8 mouse cellular contexts compared by ENCODE assay signal in the genomic region with DNA sequence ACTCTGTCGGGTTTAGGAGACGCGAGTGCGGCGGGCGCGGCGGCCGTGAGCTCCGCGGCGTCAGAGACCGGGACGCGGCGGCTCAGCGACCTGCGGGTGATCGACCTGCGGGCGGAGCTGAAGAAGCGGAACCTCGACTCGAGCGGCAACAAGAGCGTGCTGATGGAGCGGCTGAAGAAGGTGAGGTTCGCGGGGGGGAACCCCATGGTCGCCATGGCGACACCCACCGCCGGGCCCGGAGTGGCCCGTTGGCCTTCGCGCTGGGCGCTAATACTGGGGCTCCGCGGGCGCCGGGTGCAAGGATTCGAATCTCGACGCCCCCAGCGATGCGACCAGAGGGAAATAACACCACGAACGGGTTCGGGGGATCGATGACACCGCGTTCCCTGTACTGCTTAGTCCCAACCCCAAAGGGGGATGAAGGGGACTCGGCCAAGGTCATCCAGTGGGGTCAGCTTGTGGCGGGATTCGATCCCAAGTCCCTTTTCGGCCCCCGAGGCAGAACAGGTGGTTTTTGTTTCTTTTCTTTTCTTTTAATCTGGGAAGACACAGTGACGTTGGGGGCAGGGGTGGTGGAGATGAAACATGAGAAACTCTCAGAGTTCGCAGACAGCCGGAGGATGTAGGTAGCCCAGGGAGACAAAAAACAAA. TPM values are rescaled to one million over a fixed set of nuclear protein-coding genes. Genes with fewer than 3 reads are reported as not detected.
DNase-seq lines count a peak whose midpoint lies in the region; ATAC-seq and TF ChIP-seq lines count a peak whose summit lies in the region.

No protein-coding gene starts in this region.

- H3K27ac ChIP-seq in forebrain, embryonic 10.5 days: peak overlapping the region; percentile 97
- H3K27ac ChIP-seq in hindbrain, embryonic 12.5 days: peak overlapping the region; percentile 95
- peak overlapping the region; percentile 97 for H3K27ac ChIP-seq in liver, embryonic 12.5 days
- peak overlapping the region; percentile 96 for H3K27ac ChIP-seq in stomach, postnatal 0 days (replicated peaks)

- H3K4me3 ChIP-seq in forebrain, embryonic 10.5 days: peak overlapping the region; percentile 81
- peak overlapping the region; percentile 85 for H3K4me3 ChIP-seq in hindbrain, embryonic 12.5 days
- peak overlapping the region; percentile 95 for H3K4me3 ChIP-seq in liver, embryonic 12.5 days
- peak overlapping the region; percentile 97 for H3K4me3 ChIP-seq in myocyte
- H3K4me3 ChIP-seq in stomach, postnatal 0 days (ENCODE audit: low read depth, low read length): peak overlapping the region; percentile 93

- TF ChIP-seq POLR2A in myocyte (IDR thresholded peaks at IDR 0.05; ENCODE audit: insufficient read length, low read depth): peak; percentile 0

- TF ChIP-seq CTCF in stomach, postnatal 0 days (IDR thresholded peaks at IDR 0.05; ENCODE audit: low read depth): no peak

- no peak for TF ChIP-seq EP300 in stomach, postnatal 0 days (optimal IDR thresholded peaks at IDR 0.05)

- intact Hi-C loops in heart, postnatal 25 days (cut with DNase I): no loop called here

- under 1% methylated on average over 61 of the region's 61 CpGs for WGBS in forebrain, embryonic 10.5 days
- WGBS in hindbrain, embryonic 12.5 days: under 1% methylated on average over 61 of the region's 61 CpGs
- WGBS in liver, embryonic 12.5 days (ENCODE audit: insufficient replicate concordance): under 1% methylated on average over 61 of the region's 61 CpGs
- WGBS in stomach, postnatal 0 days: under 1% methylated on average over 61 of the region's 61 CpGs

- peaks cover 52% of the 10 kb centered on the region for H3K4me1 ChIP-seq in forebrain, embryonic 10.5 days
- H3K4me1 ChIP-seq in hindbrain, embryonic 12.5 days: peaks cover 57% of the 10 kb centered on the region
- peaks cover 57% of the 10 kb centered on the region for H3K4me1 ChIP-seq in liver, embryonic 12.5 days
- H3K4me1 ChIP-seq in stomach, postnatal 0 days (replicated peaks; ENCODE audit: control insufficient read depth, insufficient read depth): peaks cover 14% of the 10 kb centered on the region; the same call in 1 of the 2 replicates

- H3K36me3 ChIP-seq in forebrain, embryonic 10.5 days (replicated peaks): peaks cover 74% of the 10 kb centered on the region
- peaks cover 56% of the 10 kb centered on the region for H3K36me3 ChIP-seq in hindbrain, embryonic 12.5 days
- H3K36me3 ChIP-seq in liver, embryonic 12.5 days: peaks cover 74% of the 10 kb centered on the region
- peaks cover 35% of the 10 kb centered on the region for H3K36me3 ChIP-seq in myocyte (ENCODE audit: control insufficient read depth, insufficient read depth)
- H3K36me3 ChIP-seq in stomach, postnatal 0 days (ENCODE audit: control insufficient read depth, insufficient read depth, low read length): peaks cover 17% of the 10 kb centered on the region

- H3K9ac ChIP-seq in hindbrain, embryonic 12.5 days: peak overlapping the region; percentile 92
- peak overlapping the region; percentile 96 for H3K9ac ChIP-seq in liver, embryonic 12.5 days
- H3K9ac ChIP-seq in stomach, postnatal 0 days (ENCODE audit: low read length): peak overlapping the region; percentile 90

- H3ac ChIP-seq in myocyte (ENCODE audit: control insufficient read depth, insufficient read length): peak overlapping the region; percentile 85

- H3K27me3 ChIP-seq in forebrain, embryonic 10.5 days (ENCODE audit: poor library complexity, severe bottlenecking): no peaks in the 10 kb centered on the region
- no peaks in the 10 kb centered on the region for H3K27me3 ChIP-seq in hindbrain, embryonic 12.5 days
- H3K27me3 ChIP-seq in liver, embryonic 12.5 days (replicated peaks): no peaks in the 10 kb centered on the region
- no peaks in the 10 kb centered on the region for H3K27me3 ChIP-seq in myocyte (ENCODE audit: control insufficient read depth, insufficient read depth, insufficient read length)
- H3K27me3 ChIP-seq in stomach, postnatal 0 days (ENCODE audit: control insufficient read depth, insufficient read depth, low read length): no peaks in the 10 kb centered on the region

- no peaks in the 10 kb centered on the region for H3K9me3 ChIP-seq in forebrain, embryonic 10.5 days
- no peaks in the 10 kb centered on the region for H3K9me3 ChIP-seq in hindbrain, embryonic 12.5 days (replicated peaks)
- H3K9me3 ChIP-seq in liver, embryonic 12.5 days (replicated peaks): no peaks in the 10 kb centered on the region
- H3K9me3 ChIP-seq in stomach, postnatal 0 days (ENCODE audit: control insufficient read depth, low read length): no peaks in the 10 kb centered on the region

- DNase-seq in heart, adult 11 months: peak; percentile 97
- DNase-seq in heart, postnatal 25 days (ENCODE audit: low spot score): no peak
- peak; percentile 47 for DNase-seq in forebrain, embryonic 10.5 days (ENCODE audit: extremely low spot score, low spot score)
- peak; percentile 63 for DNase-seq in stomach, postnatal 0 days (ENCODE audit: low spot score)

- peaks cover 88% of the 10 kb centered on the region for H3K79me2 ChIP-seq in myocyte (ENCODE audit: control insufficient read depth, insufficient read depth)

- peak overlapping the region; percentile 82 for H3K4me2 ChIP-seq in hindbrain, embryonic 12.5 days (replicated peaks)
- H3K4me2 ChIP-seq in liver, embryonic 12.5 days: peak overlapping the region; percentile 93
- peak overlapping the region; percentile 94 for H3K4me2 ChIP-seq in myocyte (ENCODE audit: low read depth)
- H3K4me2 ChIP-seq in stomach, postnatal 0 days (replicated peaks; ENCODE audit: low read depth): peak overlapping the region; percentile 54

- peak; percentile 30 for ATAC-seq in activated CD4-positive, CD25-positive, alpha-beta regulatory T cell, adult 4 months
- peak; percentile 33; the same call in 1 of the 2 replicates for ATAC-seq in hindbrain, embryonic 12.5 days (ENCODE audit: low FRiP score)
- 0 out of 2 replicates have a peak, but pooled peaks have one; percentile 8 for ATAC-seq in liver, embryonic 12.5 days
- ATAC-seq in stomach, postnatal 0 days (ENCODE audit: low FRiP score, low TSS enrichment): peak; percentile 5; the same call in 1 of the 2 replicates

TF ChIP-seq in myocyte, 11 proteins besides CTCF, POLR2A, EP300 and RAD21 (continues in another document):
- TF ChIP-seq TCF3 (IDR thresholded peaks at IDR 0.05; ENCODE audit: insufficient read length, low read depth): no peak
- no peak for TF ChIP-seq MAX (IDR thresholded peaks at IDR 0.05; ENCODE audit: low read depth)
- TF ChIP-seq TCF12 (IDR thresholded peaks at IDR 0.05; ENCODE audit: insufficient read depth, poor library complexity, severe bottlenecking): no peak
- TF ChIP-seq MYOD1 (IDR thresholded peaks at IDR 0.05; ENCODE audit: control insufficient read depth in 1 of 3, insufficient read length in 2 of 3, low read depth in 2 of 3): no peak

RNA-seq across cellular contexts. Expression of a gene that starts 0.7 kb away (rescaled TPM):
- total RNA-seq in heart, postnatal 25 days (2021): 10 to 100 TPM; 64.3 to 72.3 TPM
- 10 to 100 TPM; 34.0 to 45.4 TPM for polyA plus RNA-seq in activated CD4-positive, CD25-positive, alpha-beta regulatory T cell, adult 4 months (2017; shearing (Covaris generic))
- 160 and 172 TPM in 2 replicates for polyA plus RNA-seq in forebrain, embryonic 10.5 days (2016; fragmentation: Nextera tagmentation; extraction: Ambion mirVana)
- polyA plus RNA-seq in hindbrain, embryonic 12.5 days (2016; fragmentation: Nextera tagmentation; extraction: Ambion mirVana): 161 and 162 TPM in 2 replicates
- 73.6 and 79.1 TPM in 2 replicates for polyA plus RNA-seq in liver, embryonic 12.5 days (2016; fragmentation: Nextera tagmentation; extraction: Ambion mirVana)
- 58.9 TPM for polyA plus RNA-seq in myocyte (2012; fragmentation: generic; extraction: Trizol)
- polyA plus RNA-seq in stomach, postnatal 0 days (2015; fragmentation: Nextera tagmentation; extraction: Ambion mirVana): 34.7 and 38.6 TPM in 2 replicates

RNA-seq across cellular contexts. Expression of a gene that starts 0.9 kb away (rescaled TPM):
- total RNA-seq in heart, postnatal 25 days (2021): 10 to 100 TPM; 40.4 to 44.0 TPM
- polyA plus RNA-seq in activated CD4-positive, CD25-positive, alpha-beta regulatory T cell, adult 4 months (2017; shearing (Covaris generic)): 10 to 100 TPM; 39.6 to 40.2 TPM
- 84.0 and 85.7 TPM in 2 replicates for polyA plus RNA-seq in forebrain, embryonic 10.5 days (2016; fragmentation: Nextera tagmentation; extraction: Ambion mirVana)
- 93.5 and 105 TPM in 2 replicates for polyA plus RNA-seq in hindbrain, embryonic 12.5 days (2016; fragmentation: Nextera tagmentation; extraction: Ambion mirVana)
- polyA plus RNA-seq in liver, embryonic 12.5 days (2016; fragmentation: Nextera tagmentation; extraction: Ambion mirVana): 58.9 and 63.6 TPM in 2 replicates
- 35.3 TPM for polyA plus RNA-seq in myocyte (2012; fragmentation: generic; extraction: Trizol)
- polyA plus RNA-seq in stomach, postnatal 0 days (2015; fragmentation: Nextera tagmentation; extraction: Ambion mirVana): 25.4 and 28.8 TPM in 2 replicates

RNA-seq across cellular contexts. Expression of a gene that starts 24.3 kb away (rescaled TPM):
- total RNA-seq in heart, postnatal 25 days (2021): 100 to 1,000 TPM; 343 to 364 TPM
- 100 to 1,000 TPM; 272 to 317 TPM for polyA plus RNA-seq in activated CD4-positive, CD25-positive, alpha-beta regulatory T cell, adult 4 months (2017; shearing (Covaris generic))
- 192 and 193 TPM in 2 replicates for polyA plus RNA-seq in forebrain, embryonic 10.5 days (2016; fragmentation: Nextera tagmentation; extraction: Ambion mirVana)
- 184 and 193 TPM in 2 replicates for polyA plus RNA-seq in hindbrain, embryonic 12.5 days (2016; fragmentation: Nextera tagmentation; extraction: Ambion mirVana)
- polyA plus RNA-seq in liver, embryonic 12.5 days (2016; fragmentation: Nextera tagmentation; extraction: Ambion mirVana): 176 and 179 TPM in 2 replicates
- 587 TPM for polyA plus RNA-seq in myocyte (2012; fragmentation: generic; extraction: Trizol)
- 327 and 335 TPM in 2 replicates for polyA plus RNA-seq in stomach, postnatal 0 days (2015; fragmentation: Nextera tagmentation; extraction: Ambion mirVana)

RNA-seq across cellular contexts. Expression of a gene that starts 27.9 kb away (rescaled TPM):
- 100 to 1,000 TPM; 692 to 724 TPM for total RNA-seq in heart, postnatal 25 days (2021)
- polyA plus RNA-seq in activated CD4-positive, CD25-positive, alpha-beta regulatory T cell, adult 4 months (2017; shearing (Covaris generic)): 1,000 to 10,000 TPM; 4,432 to 4,869 TPM
- polyA plus RNA-seq in forebrain, embryonic 10.5 days (2016; fragmentation: Nextera tagmentation; extraction: Ambion mirVana): 1,518 and 1,601 TPM in 2 replicates
- 1,045 and 1,230 TPM in 2 replicates for polyA plus RNA-seq in hindbrain, embryonic 12.5 days (2016; fragmentation: Nextera tagmentation; extraction: Ambion mirVana)
- 1,562 and 1,574 TPM in 2 replicates for polyA plus RNA-seq in liver, embryonic 12.5 days (2016; fragmentation: Nextera tagmentation; extraction: Ambion mirVana)
- polyA plus RNA-seq in myocyte (2012; fragmentation: generic; extraction: Trizol): 3,746 TPM
- 2,079 and 2,215 TPM in 2 replicates for polyA plus RNA-seq in stomach, postnatal 0 days (2015; fragmentation: Nextera tagmentation; extraction: Ambion mirVana)

RNA-seq across cellular contexts. Expression of a gene that starts 31.1 kb away (rescaled TPM):
- total RNA-seq in heart, postnatal 25 days (2021): under 1 TPM; 0.26 to 0.28 TPM
- polyA plus RNA-seq in activated CD4-positive, CD25-positive, alpha-beta regulatory T cell, adult 4 months (2017; shearing (Covaris generic)): 1 to 10 TPM; 1.4 to 2.4 TPM
- polyA plus RNA-seq in forebrain, embryonic 10.5 days (2016; fragmentation: Nextera tagmentation; extraction: Ambion mirVana): 1.1 and 1.3 TPM in 2 replicates
- polyA plus RNA-seq in hindbrain, embryonic 12.5 days (2016; fragmentation: Nextera tagmentation; extraction: Ambion mirVana): 1.8 and 2.0 TPM in 2 replicates
- 0.20 and 0.25 TPM in 2 replicates for polyA plus RNA-seq in liver, embryonic 12.5 days (2016; fragmentation: Nextera tagmentation; extraction: Ambion mirVana)
- 0.28 TPM for polyA plus RNA-seq in myocyte (2012; fragmentation: generic; extraction: Trizol)
- polyA plus RNA-seq in stomach, postnatal 0 days (2015; fragmentation: Nextera tagmentation; extraction: Ambion mirVana): 15.9 and 19.2 TPM in 2 replicates
